Mouse (Mus musculus): ENCODE results near the gene Abr.

GRCm38 (mm10) chr11:76532001-76532400 lies 90.1 kb downstream of the Abr start:
- TF ChIP-seq POLR2A (IDR thresholded peaks at IDR 0.05; ENCODE audit: borderline replicate concordance, insufficient read depth, low read length), result no peak
- TF ChIP-seq CTCF (IDR thresholded peaks at IDR 0.05; ENCODE audit: borderline replicate concordance, insufficient read depth, low read depth, low read length), result no peak

Data from cerebellum, adult 2 months (tissue).